17 mouse cellular contexts compared by ENCODE assay signal in the genomic region with DNA sequence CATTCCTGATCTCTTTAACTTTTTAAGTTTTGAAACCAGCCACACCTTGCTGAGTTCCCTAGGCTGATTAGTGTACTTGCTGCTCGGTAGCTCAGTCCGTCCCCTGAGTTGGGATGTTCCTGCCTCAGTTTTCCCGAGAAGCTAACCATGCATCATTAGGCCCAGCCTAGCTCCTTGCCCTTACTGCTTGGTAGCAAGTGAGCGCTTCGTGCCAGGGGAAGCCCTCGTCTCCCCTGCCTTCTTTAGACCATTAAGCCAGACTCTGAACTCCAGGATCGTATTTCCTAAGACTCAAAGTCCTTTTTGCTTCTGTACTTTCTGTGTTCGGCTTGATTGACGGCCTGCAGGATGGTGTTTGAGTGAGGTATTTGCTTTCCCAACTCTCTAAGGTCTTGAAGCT. TPM values are rescaled to one million over a fixed set of nuclear protein-coding genes. Genes with fewer than 3 reads are reported as not detected.
"Had no signal": no experiment of that assay in that cellular context is flagged by ENCODE, and none has a peak within 500 bp of the region (broad histone marks: within the 10 kb centered on the region; RNA-seq: fewer than 3 reads in every experiment).

No protein-coding gene starts in this region.

- H3K27me3 ChIP-seq: hindbrain, embryonic 15.5 days; neural tube, embryonic 15.5 days had no signal

- H3K4me3 ChIP-seq: hindbrain, embryonic 15.5 days; limb, embryonic 12.5 days; midbrain, embryonic 10.5 days; myocyte; neural tube, embryonic 15.5 days had no signal

- H3K4me2 ChIP-seq: hindbrain, embryonic 15.5 days; limb, embryonic 12.5 days; neural tube, embryonic 15.5 days had no signal

- H3K36me3 ChIP-seq: hindbrain, embryonic 15.5 days; limb, embryonic 12.5 days; midbrain, embryonic 10.5 days; neural tube, embryonic 15.5 days had no signal

- DNase-seq: lung, adult 2 months; lung, postnatal 10 days; lung, postnatal 4 days; midbrain, embryonic 14.5 days; right cerebral cortex, adult 18-20 months; right cerebral cortex, postnatal 25 days; thymus, postnatal 36 days had no signal

- H3K9ac ChIP-seq: hindbrain, embryonic 15.5 days; limb, embryonic 12.5 days; liver, embryonic 14.5 days; neural tube, embryonic 15.5 days had no signal

- H3K9me3 ChIP-seq: hindbrain, embryonic 15.5 days; limb, embryonic 12.5 days; midbrain, embryonic 10.5 days; neural tube, embryonic 15.5 days had no signal

- H3K27ac ChIP-seq: hindbrain, embryonic 15.5 days; limb, embryonic 12.5 days; liver, embryonic 14.5 days; neural tube, embryonic 15.5 days had no signal

- H3K4me1 ChIP-seq: hindbrain, embryonic 15.5 days; neural tube, embryonic 15.5 days had no signal

RNA-seq across cellular contexts. Expression of gene Wfdc5, which starts 0.8 kb away (rescaled TPM):
- polyA plus RNA-seq: hindbrain, embryonic 15.5 days; limb, embryonic 12.5 days; liver, adult 2 months; liver, embryonic 14.5 days; midbrain, embryonic 10.5 days; midbrain, embryonic 14.5 days; myocyte; neural tube, embryonic 11.5 days; neural tube, embryonic 15.5 days; thymus, postnatal 0 days had no signal

RNA-seq across cellular contexts. Expression of gene Wfdc12, which starts 7.1 kb away (rescaled TPM):
- polyA plus RNA-seq: hindbrain, embryonic 15.5 days; limb, embryonic 12.5 days; liver, adult 2 months; liver, embryonic 14.5 days; midbrain, embryonic 10.5 days; midbrain, embryonic 14.5 days; myocyte; neural tube, embryonic 11.5 days; neural tube, embryonic 15.5 days; small intestine, adult 2 months had no signal

RNA-seq across cellular contexts. Expression of gene Kcns1, which starts 12.4 kb away (rescaled TPM):
- polyA plus RNA-seq: liver, adult 2 months; midbrain, embryonic 10.5 days; myocyte; thymus, postnatal 0 days had no signal

RNA-seq across cellular contexts. Expression of gene Wfdc15a, which starts 16.6 kb away (rescaled TPM):
- polyA plus RNA-seq: hindbrain, embryonic 15.5 days; limb, embryonic 12.5 days; liver, adult 2 months; liver, embryonic 14.5 days; lung, adult 2 months; midbrain, embryonic 10.5 days; midbrain, embryonic 14.5 days; myocyte; neural tube, embryonic 11.5 days; neural tube, embryonic 15.5 days; small intestine, adult 2 months; thymus, postnatal 0 days had no signal

RNA-seq across cellular contexts. Expression of gene Wfdc15b, which starts 38.1 kb away (rescaled TPM):
- polyA plus RNA-seq: limb, embryonic 12.5 days; midbrain, embryonic 10.5 days; midbrain, embryonic 14.5 days; myocyte; neural tube, embryonic 11.5 days; neural tube, embryonic 15.5 days; small intestine, adult 2 months had no signal
